Mouse (Mus musculus) T-helper 1 cell (primary cell): ENCODE data around the gene Neurl1b.

ENCODE experiments used
- in situ Hi-C: fragments of 300-600 bp; cut with MboI, MseI; formaldehyde crosslinking; loops from one replicate; pipeline ENCODE4 v1.15.1; 2025; ENCODE audit warnings: high pct_unique_total_duplicates

Neurl1b gene

GRCm38 (mm10) chr17:26396765-26397164, 17.9 kb upstream of the Neurl1b start:
- in situ Hi-C loops: no loop called here

- in situ Hi-C loops: no loop called here
Measured at GRCm38 (mm10) chr17:26397339-26397738, 17.3 kb upstream of the Neurl1b start.

- in situ Hi-C loops: no loop called here
Measured at GRCm38 (mm10) chr17:26405340-26406100, 9.1 kb upstream of the Neurl1b start.

- in situ Hi-C loops: no loop called here
Measured at GRCm38 (mm10) chr17:26412967-26413366, 1.7 kb upstream of the Neurl1b start.

GRCm38 (mm10) chr17:26414184-26414522, 476 bp upstream of the Neurl1b start:
- in situ Hi-C loops: no loop called here

GRCm38 (mm10) chr17:26415355-26415865, 781 bp downstream of the Neurl1b start:
- in situ Hi-C loops: no loop called here

- in situ Hi-C loops: no loop called here
Measured at GRCm38 (mm10) chr17:26416141-26416540, 1.5 kb downstream of the Neurl1b start.

- in situ Hi-C loops: no loop called here
Measured at GRCm38 (mm10) chr17:26417770-26418421, 3.3 kb downstream of the Neurl1b start.

GRCm38 (mm10) chr17:26420491-26421247, 6.0 kb downstream of the Neurl1b start:
- in situ Hi-C loops: no loop called here

GRCm38 (mm10) chr17:26421561-26421960, 6.9 kb downstream of the Neurl1b start:
- in situ Hi-C loops: no loop called here

GRCm38 (mm10) chr17:26422390-26422789, 7.8 kb downstream of the Neurl1b start:
- in situ Hi-C loops: no loop called here

GRCm38 (mm10) chr17:26423967-26424641, 9.5 kb downstream of the Neurl1b start:
- in situ Hi-C loops: no loop called here

- in situ Hi-C loops: no loop called here
Measured at GRCm38 (mm10) chr17:26424973-26425735, 10.5 kb downstream of the Neurl1b start.

GRCm38 (mm10) chr17:26433295-26433694, 18.7 kb downstream of the Neurl1b start:
- in situ Hi-C loops: no loop called here

GRCm38 (mm10) chr17:26437089-26437815, 22.6 kb downstream of the Neurl1b start:
- in situ Hi-C loops: no loop called here

- in situ Hi-C loops: no loop called here
Measured at GRCm38 (mm10) chr17:26439001-26439400, 24.4 kb downstream of the Neurl1b start.

- in situ Hi-C loops: no loop called here
Measured at GRCm38 (mm10) chr17:26441024-26441423, 26.4 kb downstream of the Neurl1b start.

GRCm38 (mm10) chr17:26442197-26442596, 27.6 kb downstream of the Neurl1b start:
- in situ Hi-C loops: no loop called here

GRCm38 (mm10) chr17:26443865-26444264, 29.2 kb downstream of the Neurl1b start:
- in situ Hi-C loops: no loop called here

- in situ Hi-C loops: no loop called here
Measured at GRCm38 (mm10) chr17:26449472-26449871, 34.8 kb downstream of the Neurl1b start.
